Mouse (Mus musculus) midbrain, embryonic 13.5 days (tissue): Measurements from ENCODE around the gene Pde4d. TPM values are rescaled to one million over a fixed set of nuclear protein-coding genes. Genes with fewer than 3 reads are reported as not detected.

Source experiments
- ATAC-seq: fragments of 200-750 bp; cut with Nextera tagmentation; 2 replicates; pipeline ENCODE4 v1.8.0; 2017; ENCODE audit warnings: mild to moderate bottlenecking, moderate TSS enrichment, moderate library complexity
- H3K27ac ChIP-seq: fragments of 300-500 bp; sonication (generic); 2 replicates; pipeline ENCODE4 v1.5.1; 2015; ENCODE audit warnings: inconsistent platforms, mild to moderate bottlenecking, moderate library complexity
- H3K27me3 ChIP-seq: fragments of 300-500 bp; sonication (generic); 2 replicates; pipeline ENCODE4 v1.6.1; 2015; ENCODE audit warnings: mild to moderate bottlenecking, inconsistent platforms
- H3K36me3 ChIP-seq: fragments of 300-500 bp; sonication (generic); 2 replicates; pipeline ENCODE4 v1.6.1; 2015; ENCODE audit warnings: mild to moderate bottlenecking, inconsistent platforms
- H3K4me1 ChIP-seq: fragments of 300-500 bp; sonication (generic); replicated peaks from 2 replicates; pipeline ENCODE4 v1.6.1; 2015; ENCODE audit warnings: inconsistent platforms
- H3K4me2 ChIP-seq: fragments of 300-500 bp; sonication (generic); replicated peaks from 2 replicates; pipeline ENCODE4 v1.6.1; 2015; ENCODE audit warnings: moderate library complexity, mild to moderate bottlenecking, inconsistent platforms
- H3K4me3 ChIP-seq: fragments of 300-500 bp; sonication (generic); replicated peaks from 2 replicates; pipeline ENCODE4 v1.5.1; 2015; ENCODE audit warnings: mild to moderate bottlenecking, inconsistent platforms
- H3K9ac ChIP-seq: fragments of 300-500 bp; sonication (generic); replicated peaks from 2 replicates; pipeline ENCODE4 v1.6.1; 2015; ENCODE audit warnings: mild to moderate bottlenecking, inconsistent platforms
- H3K9me3 ChIP-seq: fragments of 300-500 bp; sonication (generic); 2 replicates; pipeline ENCODE4 v1.6.1; 2016; ENCODE audit warnings: mild to moderate bottlenecking, inconsistent platforms
- WGBS: fragments of 180-500 bp; shearing (Covaris S2); methylation state at CpG from one replicate; pipeline ENCODE4 v1.1.7; 2015; 5-methylcytosine and 5-hydroxymethylcytosine counted together
- polyA plus RNA-seq: library from polyadenylated mRNA; unstranded; fragments of >200 nt; fragmentation: Nextera tagmentation; extraction: Ambion mirVana; gene quantifications from 2 replicates; pipeline ENCODE4 v1.2.1, GENCODE M21; 2015

Gene Pde4d
- polyA plus RNA-seq, 1 experiment from 2014 or later, result 19.7 TPM

DNA sequence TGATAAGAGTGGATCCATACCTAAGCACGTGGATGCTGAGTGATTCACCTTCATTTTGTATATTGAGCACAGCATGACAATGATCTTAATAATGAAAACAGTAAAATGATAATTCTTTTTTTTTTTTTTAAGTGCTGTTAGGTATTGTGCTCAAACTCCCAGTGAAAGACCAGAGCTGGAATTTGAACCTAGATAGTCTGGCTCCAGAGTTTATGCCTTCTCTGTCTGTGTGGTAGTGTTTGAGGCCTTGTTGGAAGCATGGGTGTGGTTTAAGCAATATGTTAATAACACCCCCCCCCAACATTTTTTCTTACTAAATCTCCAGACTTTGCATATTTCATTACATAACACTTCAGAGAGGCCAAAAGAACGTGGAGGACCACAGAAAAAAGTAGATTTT lies 44.6 kb downstream of the Pde4d start:
- H3K27me3 ChIP-seq, result no peaks in the 10 kb centered on the region
- H3K9ac ChIP-seq, result no peak overlapping the region
- no peak overlapping the region for H3K4me3 ChIP-seq
- no peak for ATAC-seq
- H3K4me1 ChIP-seq, result no peaks in the 10 kb centered on the region
- no peak overlapping the region for H3K27ac ChIP-seq
- no peak overlapping the region for H3K4me2 ChIP-seq
- no peaks in the 10 kb centered on the region for H3K36me3 ChIP-seq
- 83% methylated on average over 2 of the region's 2 CpGs for WGBS
- H3K9me3 ChIP-seq, result no peaks in the 10 kb centered on the region

DNA sequence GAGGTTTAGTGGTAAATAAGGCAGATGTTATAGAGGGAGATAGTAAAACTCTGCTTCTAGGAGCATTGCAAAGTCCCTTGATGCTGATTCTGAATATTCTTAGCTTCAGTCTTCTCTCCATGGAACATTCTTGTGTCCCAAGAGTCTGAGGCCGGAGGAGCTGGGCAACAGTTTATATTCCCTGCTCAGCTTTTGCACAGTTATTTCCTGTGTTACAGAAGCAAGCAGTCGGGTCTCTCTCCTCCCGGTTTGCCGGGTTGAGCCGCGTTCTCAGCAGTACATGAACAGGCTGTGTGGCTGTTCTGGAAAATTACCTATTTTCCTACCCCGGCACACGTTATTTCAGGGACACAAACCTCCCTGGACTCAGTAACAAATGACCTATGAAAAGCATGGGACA lies 48.0 kb downstream of the Pde4d start:
- H3K36me3 ChIP-seq, result no peaks in the 10 kb centered on the region
- ATAC-seq, result no peak
- no peaks in the 10 kb centered on the region for H3K4me1 ChIP-seq
- no peaks in the 10 kb centered on the region for H3K9me3 ChIP-seq
- no peak overlapping the region for H3K4me2 ChIP-seq
- WGBS, result 86% methylated on average over 8 of the region's 8 CpGs
- no peak overlapping the region for H3K9ac ChIP-seq
- H3K4me3 ChIP-seq, result no peak overlapping the region
- H3K27ac ChIP-seq, result no peak overlapping the region
- no peaks in the 10 kb centered on the region for H3K27me3 ChIP-seq

DNA sequence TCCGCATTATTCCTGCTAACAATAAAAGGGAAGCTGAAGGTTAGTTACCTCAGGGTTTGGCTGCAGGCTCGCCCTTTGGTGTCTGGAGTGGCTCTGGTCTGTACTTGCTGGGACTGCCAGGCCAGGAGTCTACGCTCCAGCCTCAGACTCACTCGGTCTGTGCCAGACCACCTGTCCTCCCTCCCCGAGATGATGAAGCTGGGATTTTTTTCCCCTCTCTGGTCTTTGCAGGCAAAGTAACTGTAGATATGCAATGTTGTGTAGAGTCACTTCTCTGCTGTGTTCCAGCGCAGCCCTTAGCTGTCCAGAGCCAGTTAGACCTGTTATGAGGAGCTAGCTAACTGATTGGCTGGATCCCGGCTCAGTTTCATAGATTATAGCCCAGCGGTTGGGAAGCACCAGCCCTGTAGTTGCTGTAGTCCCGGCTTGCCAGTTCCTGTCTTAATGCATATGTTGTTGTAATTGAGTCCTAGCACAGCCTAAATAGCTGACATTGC lies 48.5 kb downstream of the Pde4d start:
- H3K9me3 ChIP-seq, result no peaks in the 10 kb centered on the region
- no peak overlapping the region for H3K4me2 ChIP-seq
- 78% methylated on average over 9 of the region's 9 CpGs for WGBS
- H3K9ac ChIP-seq, result no peak overlapping the region
- no peak for ATAC-seq
- H3K27ac ChIP-seq, result no peak overlapping the region
- no peaks in the 10 kb centered on the region for H3K4me1 ChIP-seq
- no peaks in the 10 kb centered on the region for H3K27me3 ChIP-seq
- H3K36me3 ChIP-seq, result no peaks in the 10 kb centered on the region
- no peak overlapping the region for H3K4me3 ChIP-seq

DNA sequence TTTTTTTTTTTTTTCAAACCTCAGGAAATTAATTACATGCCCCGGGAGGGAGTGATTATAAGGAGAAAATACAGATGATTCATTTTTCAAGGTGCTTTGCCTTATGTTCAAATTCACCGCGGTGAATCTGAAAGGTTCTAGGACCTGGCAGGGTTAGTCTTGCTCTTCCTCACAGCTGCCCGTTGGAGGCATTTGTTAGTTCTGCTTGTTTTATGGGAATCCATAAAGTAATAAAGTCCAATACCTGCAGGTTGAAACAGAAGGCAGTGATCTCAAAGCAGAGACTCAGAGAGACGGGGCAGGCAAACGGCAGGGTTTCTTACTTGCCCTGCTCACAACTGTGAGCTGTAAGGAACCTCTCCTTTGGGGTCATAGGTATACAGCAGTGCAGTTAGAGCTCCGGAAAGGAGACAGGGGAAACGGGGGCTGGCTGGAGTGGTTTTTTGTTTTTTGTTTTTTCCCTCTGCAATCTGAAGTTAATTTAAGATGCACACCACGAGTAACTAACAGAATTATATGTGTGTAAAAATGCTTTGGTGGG lies 49.1 kb downstream of the Pde4d start:
- no peak overlapping the region for H3K4me3 ChIP-seq
- no peak overlapping the region for H3K4me2 ChIP-seq
- no peak overlapping the region for H3K27ac ChIP-seq
- WGBS, result 73% methylated on average over 9 of the region's 9 CpGs
- no peaks in the 10 kb centered on the region for H3K4me1 ChIP-seq
- no peaks in the 10 kb centered on the region for H3K9me3 ChIP-seq
- H3K27me3 ChIP-seq, result no peaks in the 10 kb centered on the region
- no peak for ATAC-seq
- H3K9ac ChIP-seq, result no peak overlapping the region
- no peaks in the 10 kb centered on the region for H3K36me3 ChIP-seq

DNA sequence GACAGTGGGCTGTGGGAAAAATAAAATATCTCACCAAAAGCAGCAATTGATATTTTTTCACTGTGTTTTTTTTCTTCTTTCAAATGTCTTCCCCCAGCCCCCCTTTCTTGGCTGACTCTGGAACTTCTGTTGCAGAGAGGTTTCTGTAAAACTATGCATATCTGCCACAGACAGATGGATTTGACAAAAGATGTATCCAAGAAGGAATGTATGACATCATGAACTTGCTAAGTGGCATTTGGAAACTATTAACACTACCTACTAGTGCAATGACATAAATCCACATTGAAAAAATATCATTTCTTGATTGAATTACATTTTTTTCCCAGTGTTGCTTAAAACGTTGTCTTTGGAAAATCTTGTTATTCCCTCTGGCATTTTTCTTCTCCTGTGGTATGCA lies 51.6 kb downstream of the Pde4d start:
- H3K27me3 ChIP-seq, result no peaks in the 10 kb centered on the region
- no peak overlapping the region for H3K9ac ChIP-seq
- no peak overlapping the region for H3K4me3 ChIP-seq
- 59% methylated on average over 1 of the region's 1 CpGs for WGBS
- no peak overlapping the region for H3K4me2 ChIP-seq
- no peaks in the 10 kb centered on the region for H3K4me1 ChIP-seq
- no peaks in the 10 kb centered on the region for H3K9me3 ChIP-seq
- no peak overlapping the region for H3K27ac ChIP-seq
- no peak for ATAC-seq
- H3K36me3 ChIP-seq, result no peaks in the 10 kb centered on the region

DNA sequence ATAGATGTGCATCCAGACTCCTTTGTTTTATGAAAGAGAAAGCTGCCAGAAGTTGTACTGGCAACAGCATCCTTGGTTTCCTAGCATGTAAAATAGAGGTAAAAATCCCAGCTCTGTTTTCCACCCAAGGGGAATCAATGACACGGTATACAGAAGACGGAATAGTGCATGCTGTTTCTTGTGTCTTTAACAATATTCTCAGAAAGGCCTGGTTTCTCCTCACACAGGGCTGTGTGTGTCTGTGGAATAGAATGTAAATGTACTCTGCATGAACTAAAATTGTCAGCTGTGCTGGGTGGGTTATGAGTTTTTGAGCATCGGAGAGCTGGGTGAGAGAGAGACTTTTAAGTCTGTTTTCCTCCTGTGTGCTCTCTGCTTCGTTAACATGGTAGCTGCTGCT lies 74.8 kb downstream of the Pde4d start:
- no peak overlapping the region for H3K4me3 ChIP-seq
- no peak overlapping the region for H3K4me2 ChIP-seq
- peaks cover 5% of the 10 kb centered on the region; the same call in 1 of the 2 replicates for H3K4me1 ChIP-seq
- no peaks in the 10 kb centered on the region for H3K9me3 ChIP-seq
- no peak overlapping the region for H3K27ac ChIP-seq
- no peak for ATAC-seq
- no peaks in the 10 kb centered on the region for H3K27me3 ChIP-seq
- 71% methylated on average over 4 of the region's 4 CpGs for WGBS
- H3K36me3 ChIP-seq, result no peaks in the 10 kb centered on the region
- no peak overlapping the region for H3K9ac ChIP-seq

DNA sequence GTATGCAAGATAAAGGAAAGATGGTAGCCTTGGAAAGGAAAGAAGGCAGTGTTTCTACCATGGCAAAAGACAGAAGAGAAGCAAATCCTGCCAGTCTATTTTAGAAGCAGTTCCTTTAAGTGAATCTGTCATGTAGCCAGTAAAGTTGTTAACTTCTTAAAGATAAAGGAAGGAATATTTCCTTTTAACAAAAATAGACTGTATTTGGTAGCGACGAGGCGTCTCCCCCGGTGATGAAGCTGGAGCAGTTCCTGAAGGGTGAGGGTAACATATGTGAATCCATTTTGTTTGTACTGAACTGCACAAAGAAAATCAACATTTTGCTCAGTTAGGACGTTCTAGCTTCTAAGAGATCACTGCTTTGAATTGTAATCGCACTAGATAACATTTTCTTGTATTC lies 75.2 kb downstream of the Pde4d start:
- no peaks in the 10 kb centered on the region for H3K9me3 ChIP-seq
- no peak overlapping the region for H3K27ac ChIP-seq
- H3K4me2 ChIP-seq, result no peak overlapping the region
- H3K9ac ChIP-seq, result no peak overlapping the region
- H3K27me3 ChIP-seq, result no peaks in the 10 kb centered on the region
- 91% methylated on average over 6 of the region's 6 CpGs for WGBS
- no peak overlapping the region for H3K4me3 ChIP-seq
- no peak for ATAC-seq
- H3K4me1 ChIP-seq, result peaks cover 5% of the 10 kb centered on the region; the same call in 1 of the 2 replicates
- H3K36me3 ChIP-seq, result no peaks in the 10 kb centered on the region

DNA sequence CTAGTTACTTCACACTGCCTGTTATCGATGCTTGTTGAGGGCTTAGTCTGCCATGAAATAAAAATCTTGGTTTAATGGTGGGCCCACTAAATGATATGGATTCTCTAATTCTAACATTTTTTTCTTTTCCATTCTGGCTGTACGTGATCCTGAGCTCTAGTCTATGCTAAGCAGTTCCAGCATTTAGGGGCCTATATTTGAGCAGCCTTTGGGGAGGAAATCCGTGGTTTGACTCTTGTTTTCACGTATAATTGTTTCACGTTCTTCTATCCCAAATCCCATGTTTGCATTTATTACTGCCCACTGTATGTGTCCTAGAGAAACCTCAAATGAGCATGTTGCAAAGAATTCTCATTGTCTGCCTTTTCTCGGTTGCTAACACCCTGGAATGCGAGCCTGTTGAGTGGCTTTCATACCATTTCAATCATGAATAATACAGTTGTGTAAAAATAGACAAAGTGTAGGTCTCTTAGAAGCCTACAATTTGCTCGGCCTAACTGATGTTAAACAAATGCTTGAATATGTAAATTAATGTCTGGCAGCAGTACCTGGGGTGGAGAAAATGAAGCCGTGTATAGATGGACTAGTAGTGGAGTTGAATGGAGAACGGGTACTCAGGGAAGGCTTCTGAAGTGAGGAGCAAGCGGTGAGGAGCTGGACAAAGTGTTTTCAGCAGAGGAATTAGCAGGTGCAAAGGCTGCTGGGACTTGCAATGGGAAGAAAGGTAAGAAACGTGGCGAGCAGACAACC lies 76.7 kb downstream of the Pde4d start:
- 0 out of 2 replicates have a peak, but pooled peaks have one; percentile 6 for ATAC-seq
- 45% methylated on average over 13 of the region's 13 CpGs for WGBS

DNA sequence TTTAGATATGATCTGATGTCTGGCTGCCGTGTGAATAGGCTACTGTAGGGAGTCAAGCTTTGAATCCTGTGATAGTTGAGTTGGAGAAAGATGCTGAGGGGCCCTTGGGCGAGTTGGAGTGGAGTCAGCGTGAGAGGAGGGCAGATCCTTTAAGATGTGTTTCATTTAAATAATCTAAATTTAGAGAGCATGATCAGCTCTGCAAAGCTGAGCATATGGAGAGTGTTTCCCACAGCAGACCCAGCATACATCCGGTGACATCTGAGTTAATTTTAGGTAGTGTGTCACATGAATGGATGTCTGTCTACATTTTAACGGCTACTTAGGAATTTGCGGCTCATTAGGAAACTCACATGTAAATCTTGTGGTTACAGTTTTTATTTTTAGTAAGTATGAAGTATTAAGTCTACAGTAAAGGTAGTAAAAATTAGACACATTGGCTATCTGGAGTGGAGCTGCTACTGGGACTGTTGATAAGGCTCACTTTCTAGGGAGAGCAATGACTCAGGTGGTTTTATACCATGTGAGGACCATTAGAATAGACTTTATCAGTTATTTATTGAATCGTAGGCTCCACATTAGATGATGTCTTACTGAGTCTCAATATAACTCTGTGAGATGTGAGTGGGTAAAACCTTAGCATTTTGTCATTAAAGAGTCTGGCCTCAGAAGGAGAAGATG lies 77.5 kb downstream of the Pde4d start:
- ATAC-seq, result no peak
- H3K4me3 ChIP-seq, result no peak overlapping the region
- H3K36me3 ChIP-seq, result no peaks in the 10 kb centered on the region
- no peaks in the 10 kb centered on the region for H3K9me3 ChIP-seq
- H3K4me2 ChIP-seq, result no peak overlapping the region
- no peak overlapping the region for H3K27ac ChIP-seq
- H3K4me1 ChIP-seq, result peaks cover 5% of the 10 kb centered on the region; the same call in 1 of the 2 replicates
- WGBS, result 93% methylated on average over 7 of the region's 7 CpGs
- no peak overlapping the region for H3K9ac ChIP-seq
- no peaks in the 10 kb centered on the region for H3K27me3 ChIP-seq

More for the DNA sequence above, 76.7 kb downstream of the Pde4d start:
- H3K36me3 ChIP-seq, result no peaks in the 10 kb centered on the region
- no peak overlapping the region for H3K4me3 ChIP-seq
- H3K9me3 ChIP-seq, result no peaks in the 10 kb centered on the region
- no peak overlapping the region for H3K4me2 ChIP-seq
- H3K27ac ChIP-seq, result no peak overlapping the region
- H3K9ac ChIP-seq, result no peak overlapping the region
- no peaks in the 10 kb centered on the region for H3K27me3 ChIP-seq
- peaks cover 5% of the 10 kb centered on the region; the same call in 1 of the 2 replicates for H3K4me1 ChIP-seq

DNA sequence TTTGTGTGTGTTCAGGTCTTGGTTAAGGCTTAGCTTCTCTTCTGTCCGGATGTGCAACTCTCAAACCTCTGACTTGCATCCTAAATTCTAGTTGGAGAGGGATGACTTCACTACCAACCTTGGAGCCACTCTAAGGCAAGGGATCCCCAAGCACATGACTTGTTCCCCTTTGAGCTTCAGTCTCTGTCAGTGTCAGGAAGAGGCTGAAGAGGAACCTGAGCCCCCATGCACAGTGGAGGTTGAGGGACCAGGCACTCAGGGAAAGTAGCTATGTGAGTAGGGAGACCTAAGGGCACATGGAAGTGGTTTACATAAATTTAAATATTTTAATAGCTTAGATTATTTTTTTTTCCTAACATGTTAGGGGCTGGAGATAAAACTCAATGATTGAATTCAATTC lies 78.6 kb downstream of the Pde4d start:
- WGBS, result 87% methylated on average over 1 of the region's 1 CpGs

DNA sequence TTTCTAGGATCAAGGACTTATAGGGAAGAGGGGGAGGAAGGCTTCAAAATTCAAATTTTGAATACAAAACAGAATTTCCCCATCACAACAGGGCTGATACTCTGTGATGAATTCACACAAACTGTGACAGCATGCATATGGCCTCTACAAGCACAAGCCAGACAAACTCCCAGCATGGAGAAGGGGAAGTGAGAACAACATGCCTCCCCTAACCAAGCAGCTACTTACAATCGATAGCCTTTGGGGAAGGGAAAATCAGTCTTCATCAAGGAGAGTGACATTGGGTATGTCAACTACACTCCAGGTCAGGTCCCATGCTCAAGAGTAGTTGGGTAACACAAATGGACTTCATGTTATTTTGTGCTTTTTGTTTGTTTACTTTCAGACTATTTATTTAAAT lies 83.1 kb downstream of the Pde4d start:
- Histone ChIP-seq H3K4me1 (no peaks in the 10 kb centered on the region), H3K27ac (no peak overlapping the region), H3K4me3 (no peak overlapping the region), H3K9ac (no peak overlapping the region), H3K9me3 (no peaks in the 10 kb centered on the region), H3K27me3 (no peaks in the 10 kb centered on the region), H3K36me3 (no peaks in the 10 kb centered on the region), H3K4me2 (no peak overlapping the region)
- WGBS, result 96% methylated on average over 1 of the region's 1 CpGs
- no peak for ATAC-seq

More for the DNA sequence above, 78.6 kb downstream of the Pde4d start:
- no peak overlapping the region for H3K27ac ChIP-seq
- H3K4me3 ChIP-seq, result no peak overlapping the region
- no peak overlapping the region for H3K9ac ChIP-seq
- H3K4me1 ChIP-seq, result peaks cover 5% of the 10 kb centered on the region; the same call in 1 of the 2 replicates
- no peaks in the 10 kb centered on the region for H3K9me3 ChIP-seq
- H3K36me3 ChIP-seq, result no peaks in the 10 kb centered on the region
- no peak overlapping the region for H3K4me2 ChIP-seq
- no peaks in the 10 kb centered on the region for H3K27me3 ChIP-seq
- ATAC-seq, result no peak

DNA sequence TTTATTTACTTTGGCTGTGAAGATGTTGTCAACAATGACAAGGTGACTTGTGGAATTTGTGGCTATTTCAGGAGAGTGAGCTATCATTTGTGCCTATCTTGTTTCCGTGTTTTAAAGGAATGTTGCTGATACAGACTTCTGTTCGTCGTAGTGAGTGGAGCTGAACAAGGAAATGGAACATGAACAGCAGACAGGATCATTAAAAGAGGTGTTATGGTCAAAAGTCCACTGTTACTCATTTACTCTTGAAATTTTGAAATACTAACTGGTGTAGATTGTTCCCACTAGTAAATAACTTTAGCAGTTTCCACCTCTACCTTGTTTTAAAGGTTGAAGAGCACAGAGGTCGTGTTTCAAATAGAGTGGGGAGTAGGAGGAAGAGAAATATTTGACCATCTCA lies 86.7 kb downstream of the Pde4d start:
- Histone ChIP-seq H3K27me3 (no peaks in the 10 kb centered on the region), H3K9ac (no peak overlapping the region), H3K27ac (no peak overlapping the region), H3K4me1 (no peaks in the 10 kb centered on the region), H3K4me2 (no peak overlapping the region), H3K9me3 (no peaks in the 10 kb centered on the region), H3K4me3 (no peak overlapping the region), H3K36me3 (no peaks in the 10 kb centered on the region)
- ATAC-seq, result no peak
- WGBS, result 82% methylated on average over 4 of the region's 4 CpGs
